Mouse (Mus musculus) ovary, adult 2 months (tissue): Measurements from ENCODE around the gene Grip2. TPM values are rescaled to one million over a fixed set of nuclear protein-coding genes. Genes with fewer than 3 reads are reported as not detected.

Source experiments
- polyA plus RNA-seq: library from polyadenylated mRNA; depleted of rRNA; stranded (reverse); fragments of >200 nt; gene quantifications from 2 replicates; pipeline ENCODE4 v1.2.3, GENCODE M21; 2012; rRNA removed

Gene Grip2
- 2.4 and 3.0 TPM in 2 replicates for polyA plus RNA-seq

DNA sequence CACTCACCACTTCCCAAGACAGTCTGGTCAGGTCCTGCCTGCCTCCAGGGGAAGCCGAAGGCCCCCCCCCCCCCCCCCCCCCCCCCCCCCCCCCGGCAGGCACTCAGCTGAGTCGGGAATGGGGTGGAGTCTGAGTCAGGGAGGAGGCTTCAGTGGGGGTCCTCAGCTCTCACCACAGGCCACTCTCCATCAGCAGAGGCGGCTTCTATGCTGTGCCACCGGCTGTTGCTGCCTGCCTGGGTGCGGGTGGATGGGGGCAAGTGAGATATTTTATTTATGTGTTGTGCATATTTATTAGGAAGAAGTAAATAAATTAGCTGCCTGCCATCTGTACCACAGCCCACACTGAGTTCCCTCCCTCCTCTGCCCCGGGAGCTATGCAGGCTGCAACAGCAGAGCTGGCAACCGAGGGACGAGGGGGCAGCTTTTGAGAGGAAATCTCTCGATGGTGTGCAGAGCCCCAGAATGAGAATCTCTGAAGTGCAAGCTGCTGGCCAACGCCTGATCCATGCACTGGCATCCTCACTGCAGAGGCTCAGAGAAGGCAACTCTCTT, at the start of gene Grip2:
Grip2 (minus strand) TSS at position 235 of the 555 bp plus-strand sequence.

Other genes starting within 250 kb of the Grip2 start
- 173 and 196 TPM in 2 replicates for gene Slc6a6, start 143.2 kb downstream of the Grip2 start, polyA plus RNA-seq
- gene Ccdc174, start 50.8 kb upstream of the Grip2 start, polyA plus RNA-seq: 1.9 and 2.6 TPM in 2 replicates
- 0.09 and 0.17 TPM in 2 replicates for gene 4930590J08Rik, start 75.6 kb upstream of the Grip2 start, polyA plus RNA-seq
- gene Fgd5, start 151.6 kb upstream of the Grip2 start, polyA plus RNA-seq: 10.3 and 10.8 TPM in 2 replicates